Mouse (Mus musculus): ENCODE results near the gene 4930469K13Rik. TPM values are rescaled to one million over a fixed set of nuclear protein-coding genes. Genes with fewer than 3 reads are reported as not detected.

Gene 4930469K13Rik
- total and polyA plus RNA-seq, 3 experiments = 0.23 to 0.29 TPM; not detected in 1

DNA sequence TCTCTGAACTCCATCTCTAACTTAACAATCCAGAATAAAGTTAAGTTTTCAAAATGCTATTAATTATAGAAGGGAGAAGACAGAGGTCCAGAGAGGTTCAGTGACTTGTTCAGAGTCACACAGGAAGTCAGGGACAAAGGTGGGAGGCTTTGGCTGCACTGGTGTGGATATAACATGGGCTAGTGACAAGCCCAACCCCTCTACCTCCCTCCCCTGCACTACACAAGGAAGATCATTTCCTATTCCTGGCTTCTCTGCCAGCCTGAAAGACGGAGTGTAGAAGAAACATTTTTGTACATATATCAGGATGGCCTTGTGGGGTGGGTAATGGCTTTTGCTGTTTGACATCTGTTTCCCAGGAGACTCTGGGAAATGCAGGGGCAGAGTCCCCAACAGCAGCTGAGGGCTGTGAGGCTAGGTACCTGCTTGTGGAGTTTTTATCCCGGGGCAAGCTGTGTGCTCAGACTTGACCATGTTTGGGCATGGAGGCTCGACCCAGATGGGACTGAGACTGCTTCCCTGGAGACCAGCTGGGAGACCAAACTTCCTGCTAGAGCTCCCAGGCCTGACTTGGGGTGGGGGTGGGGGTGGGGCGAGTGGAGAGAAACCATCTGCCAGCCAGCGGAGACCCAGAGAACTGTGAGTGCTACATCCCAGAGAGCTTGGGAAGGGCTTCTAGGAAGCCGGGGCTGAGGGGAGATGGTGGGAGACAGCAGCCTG, 135.5 kb downstream of the 4930469K13Rik start, which contains the start of gene Kcnmb1:
Gene Kcnmb1 (plus strand): TSS at position 326 of the 720 bp plus-strand sequence.
- Histone ChIP-seq H3K27ac (ENCODE audit: control insufficient read depth, low read depth, low read length) (no peak within 1 kb of the TSS), H3K9ac (ENCODE audit: control insufficient read depth, low read depth, low read length, poor library complexity, severe bottlenecking) (no peak within 1 kb of the TSS), H3K79me2 (ENCODE audit: control insufficient read depth, insufficient read depth, low read length, poor library complexity) (no peaks in the 10 kb centered on the region), H3K9me3 (replicated peaks; ENCODE audit: insufficient read depth, low read length) (no peaks in the 10 kb centered on the region), H3K27me3 (ENCODE audit: control insufficient read depth in 1 of 2, insufficient read depth in 2 of 2, low read length in 2 of 2) (no peaks in the 10 kb centered on the region), H3K36me3 (ENCODE audit: control insufficient read depth in 1 of 2, insufficient read depth in 2 of 2, low read length in 2 of 2) (peaks cover 0 to 32% of the 10 kb centered on the region in 2 experiments; a peak in 2 of 4 replicates), H3K4me1 (ENCODE audit: control insufficient read depth in 1 of 2, insufficient read depth in 2 of 2, low read length in 2 of 2) (peaks cover 21 to 36% of the 10 kb centered on the region in 2 experiments), H3K4me3 (ENCODE audit: control insufficient read depth in 1 of 2, insufficient read depth in 1 of 2, low read depth in 2 of 2, low read length in 2 of 2) (no peak within 1 kb of the TSS)
- TF ChIP-seq JUND (IDR thresholded peaks at IDR 0.05; ENCODE audit: low read depth, low read length) = no peak
- TF ChIP-seq BHLHE40 (IDR thresholded peaks at IDR 0.05; ENCODE audit: borderline replicate concordance, low read depth, low read length) = no peak
- no peak for TF ChIP-seq CHD1 (IDR thresholded peaks at IDR 0.05; ENCODE audit: low read depth, low read length)
- TF ChIP-seq ZNF384 (IDR thresholded peaks at IDR 0.05; ENCODE audit: low read depth, low read length) = no peak
- TF ChIP-seq MEF2A (IDR thresholded peaks at IDR 0.05; ENCODE audit: extremely low read depth, insufficient replicate concordance, low read depth, low read length, poor library complexity, severe bottlenecking) = no peak
- TF ChIP-seq POLR2AphosphoS5 (IDR thresholded peaks at IDR 0.05; ENCODE audit: borderline replicate concordance, low read depth, low read length) = no peak
- no peak for DNase-seq (ENCODE audit: low read depth, low spot score)

- TF ChIP-seq SMC3 (IDR thresholded peaks at IDR 0.05; ENCODE audit: low read depth, low read length) (no peak), TBP (IDR thresholded peaks at IDR 0.05; ENCODE audit: low read depth, low read length) (no peak), POLR2A (IDR thresholded peaks at IDR 0.05; ENCODE audit: control insufficient read depth in 1 of 2, insufficient read depth in 1 of 2, low read depth in 1 of 2, low read length in 2 of 2, poor library complexity in 1 of 2) (no peak), NRF1 (IDR thresholded peaks at IDR 0.05; ENCODE audit: insufficient read depth, low read depth, low read length, poor library complexity, severe bottlenecking) (no peak), E2F4 (IDR thresholded peaks at IDR 0.05; ENCODE audit: borderline replicate concordance, low read depth, low read length) (no peak)
- H3K27me3 ChIP-seq (ENCODE audit: control insufficient read depth in 1 of 2, insufficient read depth in 2 of 2, low read length in 2 of 2) = no peaks in the 10 kb centered on the region
- H3K4me3 ChIP-seq (ENCODE audit: control insufficient read depth in 1 of 2, insufficient read depth in 1 of 2, low read depth in 2 of 2, low read length in 2 of 2) = no peak overlapping the region
- peaks cover 0 to 28% of the 10 kb centered on the region in 2 experiments; a peak in 2 of 4 replicates for H3K36me3 ChIP-seq (ENCODE audit: control insufficient read depth in 1 of 2, insufficient read depth in 2 of 2, low read length in 2 of 2)
- no peaks in the 10 kb centered on the region for H3K9me3 ChIP-seq (replicated peaks; ENCODE audit: insufficient read depth, low read length)
- no peak for DNase-seq (ENCODE audit: low read depth, low spot score)
- H3K9ac ChIP-seq (ENCODE audit: control insufficient read depth, low read depth, low read length, poor library complexity, severe bottlenecking) = no peak overlapping the region
- no peak overlapping the region for H3K27ac ChIP-seq (ENCODE audit: control insufficient read depth, low read depth, low read length)
- H3K79me2 ChIP-seq (ENCODE audit: control insufficient read depth, insufficient read depth, low read length, poor library complexity) = no peaks in the 10 kb centered on the region
- H3K4me1 ChIP-seq (ENCODE audit: control insufficient read depth in 1 of 2, insufficient read depth in 2 of 2, low read length in 2 of 2) = peaks cover 17 to 32% of the 10 kb centered on the region in 2 experiments
Measured at GRCm38 (mm10) chr11:33962178-33962577, 136.2 kb downstream of the 4930469K13Rik start.

DNA sequence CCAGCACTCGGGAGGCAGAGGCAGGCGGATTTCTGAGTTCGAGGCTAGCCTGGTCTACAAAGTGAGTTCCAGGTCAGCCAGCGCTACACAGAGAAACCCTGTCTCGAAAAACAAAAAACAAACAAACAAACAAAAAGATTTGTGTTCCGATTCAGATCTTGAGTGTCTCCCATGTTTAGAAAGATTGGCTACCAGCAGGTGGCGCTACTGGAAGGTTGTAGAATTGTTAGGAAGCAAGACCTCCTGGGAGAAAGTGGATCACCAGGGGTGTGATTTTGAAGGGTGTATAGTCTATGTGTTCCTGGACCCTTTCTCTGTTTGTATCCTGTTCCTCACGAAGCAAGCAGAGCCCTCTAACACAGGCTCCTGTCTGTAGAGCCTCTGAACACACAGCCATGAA, 139.6 kb downstream of the 4930469K13Rik start:
- peaks cover 0 to 7% of the 10 kb centered on the region in 2 experiments; a peak in 1 of 4 replicates for H3K4me1 ChIP-seq (ENCODE audit: control insufficient read depth in 1 of 2, insufficient read depth in 2 of 2, low read length in 2 of 2)
- H3K9me3 ChIP-seq (replicated peaks; ENCODE audit: insufficient read depth, low read length) = no peaks in the 10 kb centered on the region
- 0 out of 4 replicates have a peak, but pooled peaks cover 0 to under 1% of the 10 kb centered on the region in 2 experiments for H3K36me3 ChIP-seq (ENCODE audit: control insufficient read depth in 1 of 2, insufficient read depth in 2 of 2, low read length in 2 of 2)
- no peak overlapping the region for H3K9ac ChIP-seq (ENCODE audit: control insufficient read depth, low read depth, low read length, poor library complexity, severe bottlenecking)
- DNase-seq (ENCODE audit: low read depth, low spot score) = peak; percentile 84
- H3K27ac ChIP-seq (ENCODE audit: control insufficient read depth, low read depth, low read length) = no peak overlapping the region
- H3K27me3 ChIP-seq (ENCODE audit: control insufficient read depth in 1 of 2, insufficient read depth in 2 of 2, low read length in 2 of 2) = no peaks in the 10 kb centered on the region
- no peak overlapping the region for H3K4me3 ChIP-seq (ENCODE audit: control insufficient read depth in 1 of 2, insufficient read depth in 1 of 2, low read depth in 2 of 2, low read length in 2 of 2)
- no peaks in the 10 kb centered on the region for H3K79me2 ChIP-seq (ENCODE audit: control insufficient read depth, insufficient read depth, low read length, poor library complexity)
- no peak for TF ChIP-seq MXI1 (IDR thresholded peaks at IDR 0.05; ENCODE audit: low read depth, low read length)
- peak; percentile 77 for TF ChIP-seq RAD21 (IDR thresholded peaks at IDR 0.05; ENCODE audit: low read depth, low read length)
- no peak for TF ChIP-seq CHD1 (IDR thresholded peaks at IDR 0.05; ENCODE audit: low read depth, low read length)
- TF ChIP-seq ZNF384 (IDR thresholded peaks at IDR 0.05; ENCODE audit: low read depth, low read length) = no peak
- TF ChIP-seq CTCF (IDR thresholded peaks at IDR 0.05 in 2 of 3, conservative IDR thresholded peaks at IDR 0.05 in 1 of 3; ENCODE audit: control insufficient read depth in 1 of 3, insufficient read depth in 1 of 3, low read depth in 2 of 3, low read length in 3 of 3, poor library complexity in 1 of 3, severe bottlenecking in 1 of 3) = peak; percentile 63 to 84 (median 72)
- no peak for TF ChIP-seq CHD2 (IDR thresholded peaks at IDR 0.05; ENCODE audit: low read length)
- no peak for TF ChIP-seq ETS1 (IDR thresholded peaks at IDR 0.05; ENCODE audit: low read depth, low read length)
- no peak for TF ChIP-seq TCF12 (IDR thresholded peaks at IDR 0.05; ENCODE audit: low read depth, low read length)
- no peak for TF ChIP-seq ZMIZ1 (IDR thresholded peaks at IDR 0.05; ENCODE audit: low read depth, low read length)
- TF ChIP-seq JUND (IDR thresholded peaks at IDR 0.05; ENCODE audit: low read depth, low read length) = no peak
- TF ChIP-seq SIN3A (IDR thresholded peaks at IDR 0.05; ENCODE audit: low read length) = no peak
- TF ChIP-seq ELF1 (IDR thresholded peaks at IDR 0.05; ENCODE audit: low read depth, low read length) = no peak
- TF ChIP-seq ZKSCAN1 (IDR thresholded peaks at IDR 0.05; ENCODE audit: low read depth, low read length) = no peak
- no peak for TF ChIP-seq GABPA (IDR thresholded peaks at IDR 0.05; ENCODE audit: low read depth, low read length)
- no peak for TF ChIP-seq UBTF (IDR thresholded peaks at IDR 0.05; ENCODE audit: borderline replicate concordance, insufficient read depth, low read depth, low read length)
- no peak for TF ChIP-seq USF1 (IDR thresholded peaks at IDR 0.05; ENCODE audit: low read depth, low read length)

All from MEL (cell line).